Mouse (Mus musculus) heart, postnatal 14 days (tissue): ENCODE data around the gene Gpn3. TPM values are rescaled to one million over a fixed set of nuclear protein-coding genes. Genes with fewer than 3 reads are reported as not detected.
"Not testable (repeated sequence)": the region's sequence is repeated elsewhere in the genome, so short reads cannot be mapped to it uniquely, and the experiment has no call there.

Experiments used
- DNase-seq, 2 experiments: peaks; one replicate each; pipeline ENCODE4 v3.0.0; 2021 to 2022
- intact Hi-C: fragments of 180-260 bp; cut with DNase I; formaldehyde crosslinking; loops from one replicate; pipeline ENCODE4 v1.15.1; 2025
- total RNA-seq, 2 experiments: library from RNA; stranded (reverse); gene quantifications; 2 replicates each; pipeline ENCODE4 v1.2.3; 2021

Gpn3 gene
- total RNA-seq, 2 experiments from 2014 or later = 23.1 to 25.6 TPM

GRCm38 (mm10) chr5:122414351-122414750 lies 42.7 kb downstream of the Gpn3 start:
- DNase-seq = no peak
- intact Hi-C loops = no loop called here

GRCm38 (mm10) chr5:122415465-122415864 lies 43.8 kb downstream of the Gpn3 start:
- intact Hi-C loops = no loop called here
- no peak for DNase-seq

- intact Hi-C loops = loop anchor here (5.0 kb wide), 1 partner anchor 307 kb away; no protein-coding TSS in a partner anchor
- DNase-seq = not testable (repeated sequence)
Observed at GRCm38 (mm10) chr5:122420676-122421075, 49.0 kb downstream of the Gpn3 start.

GRCm38 (mm10) chr5:122421271-122422068 lies 49.8 kb downstream of the Gpn3 start, which contains the start of gene Anapc7:
Gene Anapc7, plus strand, starts transcription at chr5:122421693.
- DNase-seq = no peak
- intact Hi-C loops = loop anchor here (5.0 kb wide), 1 partner anchor 306 kb away; no protein-coding TSS in a partner anchor

- peak; percentile 90 to 94 for DNase-seq
- intact Hi-C loops = loop anchor here (5.0 kb wide), 1 partner anchor 305 kb away; no protein-coding TSS in a partner anchor
Observed at GRCm38 (mm10) chr5:122422071-122422964, 50.6 kb downstream of the Gpn3 start.

GRCm38 (mm10) chr5:122423083-122423482 lies 51.4 kb downstream of the Gpn3 start:
- DNase-seq = no peak
- intact Hi-C loops = loop anchor here (5.0 kb wide), 1 partner anchor 304 kb away; no protein-coding TSS in a partner anchor

GRCm38 (mm10) chr5:122425550-122425949 lies 53.9 kb downstream of the Gpn3 start:
- DNase-seq = no peak
- intact Hi-C loops = no loop called here

GRCm38 (mm10) chr5:122430036-122430775 lies 58.5 kb downstream of the Gpn3 start:
- intact Hi-C loops = no loop called here
- DNase-seq = no peak

- DNase-seq = no peak
- intact Hi-C loops = no loop called here
Observed at GRCm38 (mm10) chr5:122431221-122431620, 59.5 kb downstream of the Gpn3 start.

Other genes starting within 250 kb of the Gpn3 start
- not detected for gene Ccdc63, start 231.1 kb upstream of the Gpn3 start, total RNA-seq
- 100 to 1,000 TPM; 121 to 152 TPM for gene Ppp1cc, start 213.6 kb upstream of the Gpn3 start, total RNA-seq
- 1 to 10 TPM; 1.4 TPM for gene Hvcn1, start 165.1 kb upstream of the Gpn3 start, total RNA-seq
- gene Tctn1, start 107.4 kb upstream of the Gpn3 start, total RNA-seq = 1 to 10 TPM; 5.2 to 6.7 TPM
- 10 to 100 TPM; 85.5 to 87.2 TPM for gene Pptc7, start 87.5 kb upstream of the Gpn3 start, total RNA-seq
- gene Rad9b, start 17.6 kb upstream of the Gpn3 start, total RNA-seq = 1 to 10 TPM; 1.4 to 1.5 TPM
- gene Vps29, start 17.5 kb upstream of the Gpn3 start, total RNA-seq = 100 to 1,000 TPM in 1 of 2 experiments, 10 to 100 TPM in 1; 86.7 to 103 TPM
- gene Fam216a, start 488 bp downstream of the Gpn3 start, total RNA-seq = 10 to 100 TPM; 15.1 to 16.5 TPM
- gene Arpc3, start 20.0 kb downstream of the Gpn3 start, total RNA-seq = 100 to 1,000 TPM; 104 to 115 TPM
- 10 to 100 TPM; 33.9 to 37.5 TPM for gene Anapc7, start 49.8 kb downstream of the Gpn3 start, total RNA-seq
- 1,000 to 10,000 TPM; 9,386 to 9,784 TPM for gene Atp2a2, start 130.3 kb downstream of the Gpn3 start, total RNA-seq
- 10 to 100 TPM; 49.4 to 58.5 TPM for gene Ift81, start 242.6 kb downstream of the Gpn3 start, total RNA-seq